Comparison of ENCODE assay signal across 9 mouse cellular contexts in the genomic region with DNA sequence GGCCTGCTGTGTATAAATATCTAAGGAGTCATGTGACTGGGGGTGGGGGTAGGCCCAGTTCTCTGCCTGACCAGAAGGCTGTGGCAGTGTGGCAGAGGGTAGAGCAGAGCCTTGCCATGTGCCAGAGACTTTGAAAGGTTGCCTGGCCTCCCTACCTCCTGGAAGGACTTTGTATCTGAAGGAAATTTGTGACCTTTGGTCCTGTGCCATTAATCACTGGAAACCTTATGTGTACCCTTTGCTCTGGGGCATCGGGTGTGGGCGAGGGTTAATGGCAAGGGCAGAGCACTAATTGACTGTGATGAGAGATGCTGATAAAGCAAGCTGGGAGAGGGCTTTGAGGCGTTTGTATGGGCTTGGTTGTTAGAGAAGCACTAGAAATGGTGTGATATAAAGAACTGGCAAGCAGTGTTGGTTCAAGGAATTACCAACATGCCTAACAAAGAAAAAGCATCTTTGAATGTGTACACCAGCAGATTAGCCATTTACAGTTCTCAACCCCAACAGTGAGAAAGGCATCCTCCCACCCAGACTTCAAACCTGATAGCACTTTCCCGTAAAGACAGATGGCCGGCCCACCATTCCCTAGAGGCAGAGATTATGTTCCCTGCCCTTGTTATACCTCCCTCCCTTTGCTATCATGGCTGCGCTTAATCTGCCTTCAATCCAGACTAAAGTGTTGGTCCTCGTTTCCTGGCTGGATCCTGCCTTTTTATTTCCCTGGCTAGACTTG.
DNase-seq lines count a peak whose midpoint lies in the region; ATAC-seq and TF ChIP-seq lines count a peak whose summit lies in the region.
"Had no signal": no experiment of that assay in that cellular context is flagged by ENCODE, and none has a peak within 500 bp of the region (broad histone marks: within the 10 kb centered on the region; RNA-seq: fewer than 3 reads in every experiment).

No protein-coding gene starts in this region.

- no peak overlapping the region for H3K4me2 ChIP-seq in forebrain, embryonic 16.5 days (ENCODE audit: low read length)
- H3K4me2 ChIP-seq in hindbrain, embryonic 15.5 days = peak overlapping the region; percentile 17

- H3K4me1 ChIP-seq in forebrain, embryonic 10.5 days = peaks cover 45% of the 10 kb centered on the region
- H3K4me1 ChIP-seq in forebrain, embryonic 16.5 days (replicated peaks; ENCODE audit: control insufficient read depth, insufficient read depth, low read length) = peaks cover 7% of the 10 kb centered on the region; the same call in 1 of the 2 replicates
- H3K4me1 ChIP-seq in hindbrain, embryonic 15.5 days (replicated peaks) = peaks cover 31% of the 10 kb centered on the region
- H3K4me1 ChIP-seq in limb, embryonic 10.5 days = peaks cover 62% of the 10 kb centered on the region
- peaks cover 33% of the 10 kb centered on the region for H3K4me1 ChIP-seq in small intestine, adult 2 months (ENCODE audit: control insufficient read depth, insufficient read depth, insufficient read length, low read length)

- ATAC-seq in forebrain, embryonic 16.5 days = no peak
- ATAC-seq in hindbrain, embryonic 15.5 days (ENCODE audit: low FRiP score, low read depth) = peak; percentile 44; the same call in 1 of the 2 replicates

- no peak overlapping the region for H3K4me3 ChIP-seq in forebrain, embryonic 10.5 days
- H3K4me3 ChIP-seq in forebrain, embryonic 16.5 days (replicated peaks; ENCODE audit: low read length) = no peak overlapping the region
- H3K4me3 ChIP-seq in hindbrain, embryonic 15.5 days = no peak overlapping the region
- no peak overlapping the region for H3K4me3 ChIP-seq in limb, embryonic 10.5 days
- H3K4me3 ChIP-seq in small intestine, adult 2 months (ENCODE audit: low read depth, low read length) = no peak overlapping the region

- peaks cover 6% of the 10 kb centered on the region; the same call in 1 of the 2 replicates for H3K9me3 ChIP-seq in forebrain, embryonic 10.5 days
- H3K9me3 ChIP-seq in forebrain, embryonic 16.5 days (ENCODE audit: control insufficient read depth, low read length) = no peaks in the 10 kb centered on the region; the same call in 1 of the 2 replicates
- no peaks in the 10 kb centered on the region for H3K9me3 ChIP-seq in hindbrain, embryonic 15.5 days
- no peaks in the 10 kb centered on the region for H3K9me3 ChIP-seq in limb, embryonic 10.5 days (replicated peaks)

- peak overlapping the region; percentile 42; the same call in 1 of the 2 replicates for H3K27ac ChIP-seq in forebrain, embryonic 10.5 days
- no peak overlapping the region for H3K27ac ChIP-seq in forebrain, embryonic 16.5 days (ENCODE audit: low read length)
- peak overlapping the region; percentile 41 for H3K27ac ChIP-seq in hindbrain, embryonic 15.5 days (replicated peaks)
- H3K27ac ChIP-seq in limb, embryonic 10.5 days = peak overlapping the region; percentile 75
- peak overlapping the region; percentile 93 for H3K27ac ChIP-seq in small intestine, adult 2 months (ENCODE audit: insufficient read depth, low read depth, low read length)

- intact Hi-C loops in heart, postnatal 10 days (cut with DNase I) = no loop called here

- 57% methylated on average over 7 of the region's 7 CpGs for WGBS in forebrain, embryonic 10.5 days
- 44% methylated on average over 7 of the region's 7 CpGs for WGBS in forebrain, embryonic 16.5 days
- WGBS in hindbrain, embryonic 15.5 days = 25% methylated on average over 7 of the region's 7 CpGs
- WGBS in limb, embryonic 10.5 days = 8% methylated on average over 7 of the region's 7 CpGs
- WGBS in small intestine, adult 2 months = 27% methylated on average over 7 of the region's 7 CpGs

- no peak for DNase-seq in forebrain, embryonic 10.5 days (ENCODE audit: extremely low spot score, low spot score)
- peak; percentile 49 for DNase-seq in limb, embryonic 10.5 days (ENCODE audit: low spot score)
- no peak for DNase-seq in heart, postnatal 4 days
- no peak for DNase-seq in heart, postnatal 10 days
- no peak for DNase-seq in testis, postnatal 10 days (ENCODE audit: low spot score)
- DNase-seq: adrenal gland, postnatal 25 days had no signal

- no peaks in the 10 kb centered on the region for H3K27me3 ChIP-seq in forebrain, embryonic 10.5 days (ENCODE audit: poor library complexity, severe bottlenecking)
- H3K27me3 ChIP-seq in forebrain, embryonic 16.5 days (replicated peaks; ENCODE audit: control insufficient read depth, insufficient read depth, low read length) = no peaks in the 10 kb centered on the region
- no peaks in the 10 kb centered on the region for H3K27me3 ChIP-seq in hindbrain, embryonic 15.5 days
- H3K27me3 ChIP-seq in limb, embryonic 10.5 days (ENCODE audit: low read depth, poor library complexity, severe bottlenecking) = no peaks in the 10 kb centered on the region
- H3K27me3 ChIP-seq in small intestine, adult 2 months (ENCODE audit: control insufficient read depth, insufficient read depth, low read length) = no peaks in the 10 kb centered on the region

- no peak overlapping the region for H3K9ac ChIP-seq in forebrain, embryonic 16.5 days (replicated peaks; ENCODE audit: low read depth, low read length)
- H3K9ac ChIP-seq in hindbrain, embryonic 15.5 days = no peak overlapping the region

- no peaks in the 10 kb centered on the region for H3K36me3 ChIP-seq in forebrain, embryonic 10.5 days (replicated peaks)
- no peaks in the 10 kb centered on the region for H3K36me3 ChIP-seq in forebrain, embryonic 16.5 days (ENCODE audit: control insufficient read depth, insufficient read depth)
- H3K36me3 ChIP-seq in hindbrain, embryonic 15.5 days = no peaks in the 10 kb centered on the region
- H3K36me3 ChIP-seq in limb, embryonic 10.5 days = no peaks in the 10 kb centered on the region
- H3K36me3 ChIP-seq in small intestine, adult 2 months (ENCODE audit: control insufficient read depth, insufficient read depth, low read length) = peaks cover 2% of the 10 kb centered on the region; the same call in 1 of the 2 replicates

- TF ChIP-seq POLR2A in small intestine, adult 2 months (IDR thresholded peaks at IDR 0.05; ENCODE audit: low read depth, low read length) = no peak

- no peak for TF ChIP-seq CTCF in small intestine, adult 2 months (IDR thresholded peaks at IDR 0.05; ENCODE audit: extremely low read depth, insufficient read length, insufficient replicate concordance, low read depth, low read length)
